Mouse (Mus musculus) lung, embryonic 16.5 days (tissue): Measurements from ENCODE around the gene Sigmar1. TPM values are rescaled to one million over a fixed set of nuclear protein-coding genes. Genes with fewer than 3 reads are reported as not detected.
A peak's percentile ranks its signal among the peaks of the same experiment; 100 is the strongest.
"Not testable (repeated sequence)": the region's sequence is repeated elsewhere in the genome, so short reads cannot be mapped to it uniquely, and the experiment has no call there.

Source experiments
- ATAC-seq: fragments of 200-750 bp; cut with Nextera tagmentation; 2 replicates; pipeline ENCODE4 v1.8.0; 2017; ENCODE audit warnings: low read depth, mild to moderate bottlenecking, moderate library complexity
- H3K27ac ChIP-seq: fragments of 300-500 bp; sonication (generic); 2 replicates; pipeline ENCODE4 v1.5.1; 2014; ENCODE audit warnings: mild to moderate bottlenecking, control low read depth, low read length
- H3K27me3 ChIP-seq: fragments of 300-500 bp; sonication (generic); 2 replicates; pipeline ENCODE4 v1.6.1; 2014; ENCODE audit warnings: low read depth, low read length, mixed read lengths; ENCODE audit not compliant: control insufficient read depth, insufficient read depth
- H3K36me3 ChIP-seq: fragments of 300-500 bp; sonication (generic); 2 replicates; pipeline ENCODE4 v1.6.1; 2014; ENCODE audit warnings: low read length; ENCODE audit not compliant: control insufficient read depth, insufficient read depth
- H3K4me1 ChIP-seq: fragments of 300-500 bp; sonication (generic); replicated peaks from 2 replicates; pipeline ENCODE4 v1.6.1; 2014; ENCODE audit warnings: low read length, mixed read lengths; ENCODE audit not compliant: control insufficient read depth, insufficient read depth
- H3K4me2 ChIP-seq: fragments of 300-500 bp; sonication (generic); 2 replicates; pipeline ENCODE4 v1.6.1; 2014; ENCODE audit warnings: low read depth, low read length, control low read depth
- H3K4me3 ChIP-seq: fragments of 300-500 bp; sonication (generic); 2 replicates; pipeline ENCODE4 v1.5.1; 2014; ENCODE audit warnings: mild to moderate bottlenecking, low read length, control low read depth
- H3K9ac ChIP-seq: fragments of 300-500 bp; sonication (generic); 2 replicates; pipeline ENCODE4 v1.6.1; 2014; ENCODE audit warnings: low read length, control low read depth
- H3K9me3 ChIP-seq: fragments of 300-500 bp; sonication (generic); 2 replicates; pipeline ENCODE4 v1.6.1; 2016; ENCODE audit warnings: low read length; ENCODE audit not compliant: control insufficient read depth
- WGBS: fragments of 180-500 bp; shearing (Covaris S2); extraction: QIAGEN DNeasy Blood & Tissue Kit; methylation state at CpG from one replicate; pipeline ENCODE4 v1.1.7; 2014; 5-methylcytosine and 5-hydroxymethylcytosine counted together
- polyA plus RNA-seq: library from polyadenylated mRNA; unstranded; fragments of >200 nt; fragmentation: Nextera tagmentation; extraction: Ambion mirVana; gene quantifications from 2 replicates; pipeline ENCODE4 v1.2.1, GENCODE M21; 2015

Sigmar1 gene
- polyA plus RNA-seq: 69.9 and 72.2 TPM in 2 replicates

GRCm38 (mm10) chr4:41755338-41756305, at the start of gene Sigmar1:
Gene Sigmar1 (minus strand): TSS chr4:41756157.
- Histone ChIP-seq H3K4me3 (peak within 1 kb of the TSS; percentile 79), H3K27me3 (no peaks in the 10 kb centered on the region), H3K4me1 (peaks cover 18% of the 10 kb centered on the region), H3K9ac (peak within 1 kb of the TSS; percentile 86), H3K36me3 (no peaks in the 10 kb centered on the region), H3K27ac (peak within 1 kb of the TSS; percentile 95), H3K4me2 (peak within 1 kb of the TSS; percentile 93), H3K9me3 (no peaks in the 10 kb centered on the region)
- peak; percentile 71 for ATAC-seq
- WGBS: under 1% methylated on average over 57 of the region's 57 CpGs

- not testable (repeated sequence) for H3K27me3 ChIP-seq
Measured at GRCm38 (mm10) chr4:41783197-41783596, 27.2 kb upstream of the Sigmar1 start.

GRCm38 (mm10) chr4:41782711-41783110, 26.8 kb upstream of the Sigmar1 start:
- H3K27ac ChIP-seq, H3K4me1 ChIP-seq, ATAC-seq, H3K4me3 ChIP-seq, H3K27me3 ChIP-seq, H3K4me2 ChIP-seq, H3K9me3 ChIP-seq, H3K9ac ChIP-seq, H3K36me3 ChIP-seq: not testable (repeated sequence)
- WGBS: 64% methylated on average over 3 of the region's 4 CpGs

More at GRCm38 (mm10) chr4:41783197-41783596, 27.2 kb upstream of the Sigmar1 start:
- not testable (repeated sequence) for H3K4me1 ChIP-seq, H3K9ac ChIP-seq, H3K27ac ChIP-seq, H3K4me2 ChIP-seq, ATAC-seq, H3K9me3 ChIP-seq, H3K36me3 ChIP-seq, H3K4me3 ChIP-seq
- 45% methylated on average over 2 of the region's 3 CpGs for WGBS

- H3K4me3 ChIP-seq, H3K27ac ChIP-seq, H3K36me3 ChIP-seq, ATAC-seq, H3K27me3 ChIP-seq, H3K4me1 ChIP-seq, H3K4me2 ChIP-seq, H3K9me3 ChIP-seq, H3K9ac ChIP-seq: not testable (repeated sequence)
- 24% methylated on average over 16 of the region's 21 CpGs for WGBS
Measured at GRCm38 (mm10) chr4:41781748-41782485, 26.0 kb upstream of the Sigmar1 start.

GRCm38 (mm10) chr4:41781271-41781670, 25.3 kb upstream of the Sigmar1 start:
- H3K27me3 ChIP-seq, H3K36me3 ChIP-seq, H3K9ac ChIP-seq, H3K27ac ChIP-seq, ATAC-seq, H3K4me2 ChIP-seq, H3K9me3 ChIP-seq, H3K4me1 ChIP-seq, H3K4me3 ChIP-seq: not testable (repeated sequence)
- 23% methylated on average over 7 of the region's 9 CpGs for WGBS

- not testable (repeated sequence) for H3K4me1 ChIP-seq, H3K4me3 ChIP-seq, H3K36me3 ChIP-seq, H3K27me3 ChIP-seq, H3K9ac ChIP-seq, H3K9me3 ChIP-seq, H3K4me2 ChIP-seq, H3K27ac ChIP-seq, ATAC-seq
- 63% methylated on average over 1 of the region's 1 CpGs for WGBS
Measured at GRCm38 (mm10) chr4:41775840-41776239, 19.9 kb upstream of the Sigmar1 start.

- H3K9me3 ChIP-seq, H3K27ac ChIP-seq, H3K9ac ChIP-seq, ATAC-seq, H3K36me3 ChIP-seq, H3K27me3 ChIP-seq, H3K4me1 ChIP-seq: not testable (repeated sequence)
- H3K4me2 ChIP-seq: peak overlapping the region; percentile 46
- WGBS: 63% methylated on average over 3 of the region's 3 CpGs
- H3K4me3 ChIP-seq: peak overlapping the region; percentile 46
Measured at GRCm38 (mm10) chr4:41774506-41774905, 18.5 kb upstream of the Sigmar1 start.

- peak within 1 kb of the TSS; percentile 51 for H3K4me2 ChIP-seq
- H3K4me1 ChIP-seq, H3K27ac ChIP-seq, H3K27me3 ChIP-seq, H3K9ac ChIP-seq, H3K36me3 ChIP-seq, H3K9me3 ChIP-seq, ATAC-seq: not testable (repeated sequence)
- peak within 1 kb of the TSS; percentile 46 for H3K4me3 ChIP-seq
- 3% methylated on average over 12 of the region's 14 CpGs for WGBS
Measured at GRCm38 (mm10) chr4:41774002-41774401, 18.0 kb upstream of the Sigmar1 start, which contains the start of gene Ccl27a. Gene Ccl27a (minus strand): TSS chr4:41774247.

GRCm38 (mm10) chr4:41773502-41773901, 17.5 kb upstream of the Sigmar1 start:
- peak overlapping the region; percentile 46 for H3K4me3 ChIP-seq
- not testable (repeated sequence) for H3K4me1 ChIP-seq, H3K27me3 ChIP-seq, H3K36me3 ChIP-seq, H3K27ac ChIP-seq, H3K9ac ChIP-seq, ATAC-seq, H3K9me3 ChIP-seq
- WGBS: under 1% methylated on average over 16 of the region's 25 CpGs
- peak overlapping the region; percentile 51 for H3K4me2 ChIP-seq
